Mouse (Mus musculus): ENCODE results near the gene Ciz1. TPM values are rescaled to one million over a fixed set of nuclear protein-coding genes. Genes with fewer than 3 reads are reported as not detected.
A peak's percentile ranks its signal among the peaks of the same experiment; 100 is the strongest.

Gene Ciz1
- polyA plus RNA-seq, 1 experiment from 2014 or later: 57.7 TPM

GRCm38 (mm10) chr2:32421851-32422251 is 69.7 kb downstream of the Ciz1 start:
- Histone ChIP-seq H3K9me3 (no peaks in the 10 kb centered on the region), H3K27me3 (ENCODE audit: poor library complexity, severe bottlenecking) (no peaks in the 10 kb centered on the region), H3K27ac (no peak overlapping the region), H3K4me1 (peaks cover 47% of the 10 kb centered on the region), H3K4me3 (no peak overlapping the region), H3K36me3 (replicated peaks) (peaks cover 53% of the 10 kb centered on the region)
- WGBS: 98% methylated on average over 6 of the region's 6 CpGs
- DNase-seq (ENCODE audit: extremely low spot score, low spot score): no peak

DNA sequence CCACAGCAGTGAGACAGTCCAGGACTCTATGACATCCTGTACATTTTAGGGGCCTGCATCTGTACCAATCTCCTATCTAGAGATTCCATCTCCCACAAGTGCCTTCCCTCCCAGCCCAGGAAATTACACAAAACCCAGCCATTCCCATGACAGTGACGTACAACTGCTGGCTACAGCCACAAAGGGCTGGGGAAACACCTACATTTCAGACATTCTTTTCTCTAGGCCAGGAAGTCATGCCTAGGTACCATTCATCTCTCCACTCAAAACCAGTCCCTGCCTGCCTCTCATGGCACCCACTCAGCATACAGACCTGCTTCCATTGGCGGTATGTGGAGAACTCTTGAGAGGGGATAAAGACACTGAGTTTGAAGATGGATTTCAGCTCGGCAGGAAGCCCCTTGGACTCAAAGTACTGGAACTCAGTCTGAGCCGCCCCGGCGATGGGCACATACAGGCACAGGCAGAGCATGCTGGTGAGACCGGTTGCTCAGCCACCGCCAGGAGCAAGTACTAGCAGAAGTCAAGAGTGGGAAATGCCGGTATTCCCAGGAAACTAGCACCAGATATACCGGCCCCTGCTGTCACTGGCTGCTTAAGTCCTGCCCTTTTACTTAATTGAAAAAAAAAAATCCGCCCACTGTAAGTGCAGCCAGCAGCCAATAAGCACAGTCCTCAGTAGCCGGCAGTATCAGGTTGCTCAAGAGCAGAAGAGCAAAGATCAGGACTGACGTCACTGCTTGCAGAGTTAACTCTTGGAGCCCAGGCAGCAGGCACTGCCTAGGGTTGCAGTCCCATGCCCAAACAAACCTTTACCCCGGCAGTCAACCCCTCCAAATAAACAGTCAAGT is 71.6 kb downstream of the Ciz1 start:
- peak; percentile 75 for DNase-seq (ENCODE audit: extremely low spot score, low spot score)

DNA sequence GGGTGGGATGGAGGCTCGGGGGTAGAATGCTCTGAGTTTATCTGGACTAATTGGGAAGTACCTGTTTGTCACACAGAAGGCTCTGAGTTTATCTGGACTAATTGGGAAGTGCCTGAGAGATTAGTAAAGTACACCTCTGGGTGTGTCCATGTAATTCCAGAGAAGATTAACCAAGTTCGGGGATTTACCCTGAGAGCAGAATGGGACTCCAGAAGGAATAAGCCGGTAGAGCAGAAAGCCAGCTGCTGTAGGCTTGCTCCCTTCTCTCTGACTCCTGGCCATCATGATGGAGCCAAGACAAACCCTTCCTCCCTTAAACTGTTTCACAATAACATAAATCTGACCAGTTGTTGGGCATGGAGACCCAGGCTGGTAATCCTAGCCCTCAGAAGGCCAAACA is 72.7 kb downstream of the Ciz1 start:
- WGBS: 25% methylated on average over 3 of the region's 3 CpGs
- peaks cover 61% of the 10 kb centered on the region for H3K4me1 ChIP-seq
- no peaks in the 10 kb centered on the region for H3K27me3 ChIP-seq (ENCODE audit: poor library complexity, severe bottlenecking)
- no peaks in the 10 kb centered on the region for H3K9me3 ChIP-seq
- DNase-seq (ENCODE audit: extremely low spot score, low spot score): no peak
- peak overlapping the region; percentile 76 for H3K27ac ChIP-seq
- H3K36me3 ChIP-seq (replicated peaks): peaks cover 28% of the 10 kb centered on the region
- no peak overlapping the region for H3K4me3 ChIP-seq

More for the DNA sequence above, 71.6 kb downstream of the Ciz1 start:
- Histone ChIP-seq H3K27me3 (ENCODE audit: poor library complexity, severe bottlenecking) (no peaks in the 10 kb centered on the region), H3K27ac (peak overlapping the region; percentile 76), H3K4me1 (peaks cover 54% of the 10 kb centered on the region), H3K4me3 (peak overlapping the region; percentile 54), H3K36me3 (replicated peaks) (peaks cover 39% of the 10 kb centered on the region), H3K9me3 (no peaks in the 10 kb centered on the region)
- 2% methylated on average over 14 of the region's 14 CpGs for WGBS

- H3K9me3 ChIP-seq: no peaks in the 10 kb centered on the region
- DNase-seq (ENCODE audit: extremely low spot score, low spot score): no peak
- WGBS: 86% methylated on average over 5 of the region's 5 CpGs
- H3K4me3 ChIP-seq: no peak overlapping the region
- H3K4me1 ChIP-seq: peaks cover 68% of the 10 kb centered on the region
- peaks cover 20% of the 10 kb centered on the region for H3K36me3 ChIP-seq (replicated peaks)
- H3K27me3 ChIP-seq (ENCODE audit: poor library complexity, severe bottlenecking): no peaks in the 10 kb centered on the region
- 0 out of 2 replicates have a peak overlapping the region, but pooled peaks have one; percentile 76 for H3K27ac ChIP-seq
Observed at GRCm38 (mm10) chr2:32425568-32425967, 73.4 kb downstream of the Ciz1 start.

DNA sequence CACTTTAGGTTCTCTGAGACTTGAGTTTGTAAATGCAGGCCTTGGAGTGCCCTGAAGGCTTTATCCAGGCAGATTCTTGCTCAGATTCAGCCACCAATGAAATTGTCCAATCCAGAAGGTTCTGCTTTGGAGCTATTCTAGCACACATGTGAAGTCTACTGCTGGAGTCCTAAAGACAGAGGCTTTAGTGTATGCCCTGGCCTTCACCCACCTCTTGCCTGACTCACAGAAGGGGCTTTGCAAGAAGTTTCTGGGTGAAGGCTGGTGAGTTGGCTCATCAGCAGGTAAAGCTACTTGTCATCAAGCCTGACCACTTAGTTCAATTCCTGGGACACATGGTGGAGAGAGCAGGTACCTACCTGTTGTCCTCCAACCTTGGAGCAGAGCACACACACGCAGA is 74.0 kb downstream of the Ciz1 start:
- DNase-seq (ENCODE audit: extremely low spot score, low spot score): no peak
- peaks cover 15% of the 10 kb centered on the region for H3K36me3 ChIP-seq (replicated peaks)
- H3K27ac ChIP-seq: no peak overlapping the region
- peaks cover 73% of the 10 kb centered on the region for H3K4me1 ChIP-seq
- WGBS: 93% methylated on average over 1 of the region's 1 CpGs
- H3K27me3 ChIP-seq (ENCODE audit: poor library complexity, severe bottlenecking): no peaks in the 10 kb centered on the region
- H3K4me3 ChIP-seq: no peak overlapping the region
- H3K9me3 ChIP-seq: no peaks in the 10 kb centered on the region

GRCm38 (mm10) chr2:32427720-32428119 is 75.6 kb downstream of the Ciz1 start:
- H3K9me3 ChIP-seq: no peaks in the 10 kb centered on the region
- peaks cover 84% of the 10 kb centered on the region for H3K4me1 ChIP-seq
- DNase-seq (ENCODE audit: extremely low spot score, low spot score): no peak
- H3K36me3 ChIP-seq (replicated peaks): peaks cover 12% of the 10 kb centered on the region
- WGBS: 86% methylated on average over 5 of the region's 5 CpGs
- H3K27ac ChIP-seq: peak overlapping the region; percentile 25; the same call in 1 of the 2 replicates
- no peaks in the 10 kb centered on the region for H3K27me3 ChIP-seq (ENCODE audit: poor library complexity, severe bottlenecking)
- no peak overlapping the region for H3K4me3 ChIP-seq

DNA sequence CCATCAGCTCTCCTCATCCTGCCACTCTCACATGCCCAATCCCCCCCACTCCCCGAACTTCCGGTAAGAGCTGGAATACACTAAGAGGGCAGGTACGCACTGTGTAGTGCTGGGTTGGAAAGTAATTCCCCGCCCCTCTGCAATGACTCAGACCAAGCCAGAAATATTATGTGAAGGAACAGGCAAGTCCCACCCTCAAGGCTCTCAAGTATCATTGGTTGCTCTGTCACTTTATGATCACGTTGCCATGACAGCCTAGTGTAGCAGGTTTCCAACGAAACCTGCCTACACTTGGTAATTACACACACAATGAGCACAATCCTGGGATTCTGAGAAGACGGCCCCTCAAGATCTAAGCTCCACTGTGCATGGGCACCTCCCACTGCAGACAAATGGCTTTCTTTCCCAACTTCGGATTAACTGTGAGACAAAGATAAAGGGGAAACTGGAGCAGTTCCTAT is 76.2 kb downstream of the Ciz1 start:
- WGBS: 62% methylated on average over 8 of the region's 8 CpGs
- Histone ChIP-seq H3K27me3 (ENCODE audit: poor library complexity, severe bottlenecking) (no peaks in the 10 kb centered on the region), H3K27ac (peak overlapping the region; percentile 76), H3K4me1 (peaks cover 80% of the 10 kb centered on the region), H3K4me3 (peak overlapping the region; percentile 29; the same call in 1 of the 2 replicates), H3K36me3 (replicated peaks) (peaks cover 12% of the 10 kb centered on the region), H3K9me3 (no peaks in the 10 kb centered on the region)
- DNase-seq (ENCODE audit: extremely low spot score, low spot score): no peak

- peak overlapping the region; percentile 76 for H3K27ac ChIP-seq
- WGBS: 84% methylated on average over 4 of the region's 4 CpGs
- peaks cover 12% of the 10 kb centered on the region for H3K36me3 ChIP-seq (replicated peaks)
- peak overlapping the region; percentile 60 for H3K4me3 ChIP-seq
- DNase-seq (ENCODE audit: extremely low spot score, low spot score): no peak
- no peaks in the 10 kb centered on the region for H3K9me3 ChIP-seq
- no peaks in the 10 kb centered on the region for H3K27me3 ChIP-seq (ENCODE audit: poor library complexity, severe bottlenecking)
- peaks cover 69% of the 10 kb centered on the region for H3K4me1 ChIP-seq
Observed at GRCm38 (mm10) chr2:32429215-32429891, 77.2 kb downstream of the Ciz1 start.

Small RNA genes lying within 50 kb of the gene (microRNA-seq; reads per million reads assigned to microRNA genes)
- gene Gm23363 (not detected), gene Mir199b (614 reads per million, percentile 69 among the genes with 10 or more reads in this experiment)

Other genes with a start within 250 kb of the Ciz1 start
- 48.2 and 50.1 TPM in 2 replicates for gene Prrc2b, start 201.2 kb upstream of the Ciz1 start, polyA plus RNA-seq (2016; fragmentation: Nextera tagmentation; extraction: Ambion mirVana)
- 26.6 and 29.7 TPM in 2 replicates for gene Pomt1, start 115.7 kb upstream of the Ciz1 start, polyA plus RNA-seq (2016; fragmentation: Nextera tagmentation; extraction: Ambion mirVana)
- 83.6 and 91.4 TPM in 2 replicates for gene Uck1, start 92.2 kb upstream of the Ciz1 start, polyA plus RNA-seq (2016; fragmentation: Nextera tagmentation; extraction: Ambion mirVana)
- gene Golga2, start 64.9 kb upstream of the Ciz1 start, polyA plus RNA-seq (2016; fragmentation: Nextera tagmentation; extraction: Ambion mirVana): 16.6 and 17.4 TPM in 2 replicates
- 529 and 531 TPM in 2 replicates for gene Swi5, start 64.3 kb upstream of the Ciz1 start, polyA plus RNA-seq (2016; fragmentation: Nextera tagmentation; extraction: Ambion mirVana)
- gene Dnm1, start 1.0 kb downstream of the Ciz1 start, polyA plus RNA-seq (2016; fragmentation: Nextera tagmentation; extraction: Ambion mirVana): 7.8 and 9.7 TPM in 2 replicates
- 36.3 and 37.5 TPM in 2 replicates for gene 1110008P14Rik, start 29.6 kb downstream of the Ciz1 start, polyA plus RNA-seq (2016; fragmentation: Nextera tagmentation; extraction: Ambion mirVana)
- not detected in 2 replicates for gene Lcn2, start 35.9 kb downstream of the Ciz1 start, polyA plus RNA-seq (2016; fragmentation: Nextera tagmentation; extraction: Ambion mirVana)
- 23.8 and 26.4 TPM in 2 replicates for gene Ptges2, start 43.6 kb downstream of the Ciz1 start, polyA plus RNA-seq (2016; fragmentation: Nextera tagmentation; extraction: Ambion mirVana)
- 6.6 and 6.7 TPM in 2 replicates for gene Naif1, start 98.1 kb downstream of the Ciz1 start, polyA plus RNA-seq (2016; fragmentation: Nextera tagmentation; extraction: Ambion mirVana)
- 25.0 and 26.3 TPM in 2 replicates for gene Slc25a25, start 99.1 kb downstream of the Ciz1 start, polyA plus RNA-seq (2016; fragmentation: Nextera tagmentation; extraction: Ambion mirVana)
- gene Fam102a, start 183.0 kb downstream of the Ciz1 start, polyA plus RNA-seq (2016; fragmentation: Nextera tagmentation; extraction: Ambion mirVana): 7.3 and 7.8 TPM in 2 replicates
- gene Dpm2, start 218.5 kb downstream of the Ciz1 start, polyA plus RNA-seq (2016; fragmentation: Nextera tagmentation; extraction: Ambion mirVana): 104 and 105 TPM in 2 replicates
- gene Pip5kl1, start 222.5 kb downstream of the Ciz1 start, polyA plus RNA-seq (2016; fragmentation: Nextera tagmentation; extraction: Ambion mirVana): 1.8 TPM in 2 replicates
- gene 9430097D07Rik, start 223.4 kb downstream of the Ciz1 start, polyA plus RNA-seq (2016; fragmentation: Nextera tagmentation; extraction: Ambion mirVana): 0.19 and 0.30 TPM in 2 replicates
- 15.7 and 17.6 TPM in 2 replicates for gene St6galnac4, start 234.8 kb downstream of the Ciz1 start, polyA plus RNA-seq (2016; fragmentation: Nextera tagmentation; extraction: Ambion mirVana)
- gene St6galnac6, start 247.4 kb downstream of the Ciz1 start, polyA plus RNA-seq (2016; fragmentation: Nextera tagmentation; extraction: Ambion mirVana): 13.3 and 13.8 TPM in 2 replicates